Mouse (Mus musculus) midbrain, postnatal 0 days (tissue): ENCODE measurements around the gene Mchr1. TPM values are rescaled to one million over a fixed set of nuclear protein-coding genes. Genes with fewer than 3 reads are reported as not detected.
A peak's percentile ranks its signal among the peaks of the same experiment; 100 is the strongest.

ENCODE experiments used
- ATAC-seq: fragments of 200-750 bp; cut with Nextera tagmentation; 2 replicates; pipeline ENCODE4 v1.8.0; 2017; ENCODE audit warnings: moderate number of reproducible peaks, mild to moderate bottlenecking, moderate TSS enrichment, moderate library complexity; ENCODE audit not compliant: low FRiP score
- DNase-seq: peaks from one replicate; pipeline ENCODE4 v3.0.0-alpha.2; 2015; ENCODE audit warnings: low spot score
- H3K27ac ChIP-seq: fragments of 300-500 bp; sonication (generic); 2 replicates; pipeline ENCODE4 v1.5.1; 2014; ENCODE audit warnings: low read depth, mild to moderate bottlenecking, low read length, mixed read lengths
- H3K27me3 ChIP-seq: fragments of 300-500 bp; sonication (generic); 2 replicates; pipeline ENCODE4 v1.6.1; 2014; ENCODE audit warnings: low read length, control low read depth, mixed read lengths; ENCODE audit not compliant: insufficient read depth
- H3K36me3 ChIP-seq: fragments of 300-500 bp; sonication (generic); 2 replicates; pipeline ENCODE4 v1.6.1; 2014; ENCODE audit warnings: low read length, control low read depth, mixed read lengths; ENCODE audit not compliant: insufficient read depth
- H3K4me1 ChIP-seq: fragments of 300-500 bp; sonication (generic); 2 replicates; pipeline ENCODE4 v1.6.1; 2014; ENCODE audit warnings: mild to moderate bottlenecking, control low read depth, antibody characterized with exemption, low read length, mixed read lengths; ENCODE audit not compliant: insufficient read depth
- H3K4me2 ChIP-seq: fragments of 300-500 bp; sonication (generic); 2 replicates; pipeline ENCODE4 v1.6.1; 2014; ENCODE audit warnings: low read depth, mild to moderate bottlenecking, low read length, mixed read lengths; ENCODE audit not compliant: poor library complexity, severe bottlenecking
- H3K4me3 ChIP-seq: fragments of 300-500 bp; sonication (generic); 2 replicates; pipeline ENCODE4 v1.5.1; 2014; ENCODE audit warnings: low read depth, mild to moderate bottlenecking, low read length, moderate library complexity
- H3K9ac ChIP-seq: fragments of 300-500 bp; sonication (generic); replicated peaks from 2 replicates; pipeline ENCODE4 v1.6.1; 2014; ENCODE audit warnings: mild to moderate bottlenecking, low read length, moderate library complexity, mixed read lengths; ENCODE audit not compliant: poor library complexity, severe bottlenecking
- H3K9me3 ChIP-seq: fragments of 300-500 bp; sonication (generic); 2 replicates; pipeline ENCODE4 v1.6.1; 2016; ENCODE audit warnings: low read length, control low read depth
- CTCF ChIP-seq: IDR thresholded peaks from 2 replicates; pipeline ENCODE4 v1.5.1; 2016; ENCODE audit warnings: antibody characterized with exemption, mild to moderate bottlenecking
- WGBS: fragments of 180-500 bp; shearing (Covaris S2); extraction: QIAGEN DNeasy Blood & Tissue Kit; methylation state at CpG from one replicate; pipeline ENCODE4 v1.1.7; 2014; 5-methylcytosine and 5-hydroxymethylcytosine counted together
- polyA plus RNA-seq: library from polyadenylated mRNA; unstranded; fragments of >200 nt; fragmentation: Nextera tagmentation; extraction: Ambion mirVana; gene quantifications from 2 replicates; pipeline ENCODE4 v1.2.1, GENCODE M21; 2015
- total RNA-seq: library from RNA; depleted of rRNA; stranded (reverse); fragments of >200 nt; gene quantifications from 2 replicates; pipeline ENCODE4 v1.2.3, GENCODE M21; 2014

The Mchr1 gene
- total and polyA plus RNA-seq, 2 experiments from 2014 or later = 9.3 to 17.2 TPM

- no peak for ATAC-seq
- Histone ChIP-seq H3K9ac (no peak overlapping the region), H3K4me3 (no peak overlapping the region)
These were observed 18.9 kb downstream of the Mchr1 start for GRCm38 (mm10) chr15:81254113-81254640.

GRCm38 (mm10) chr15:81255063-81255462 is 19.8 kb downstream of the Mchr1 start:
- WGBS = 20% methylated on average over 6 of the region's 6 CpGs
- H3K9me3 ChIP-seq = no peaks in the 10 kb centered on the region
- H3K9ac ChIP-seq = no peak overlapping the region
- no peak for ATAC-seq
- peaks cover 4% of the 10 kb centered on the region; the same call in 1 of the 2 replicates for H3K4me1 ChIP-seq
- H3K36me3 ChIP-seq = no peaks in the 10 kb centered on the region
- DNase-seq = peak; percentile 76
- H3K4me3 ChIP-seq = no peak overlapping the region
- no peaks in the 10 kb centered on the region for H3K27me3 ChIP-seq
- H3K27ac ChIP-seq = peak overlapping the region; percentile 67; the same call in 1 of the 2 replicates
- TF ChIP-seq CTCF = no peak
- H3K4me2 ChIP-seq = no peak overlapping the region

More at GRCm38 (mm10) chr15:81254113-81254640, 18.9 kb downstream of the Mchr1 start:
- no peak for TF ChIP-seq CTCF
- H3K4me2 ChIP-seq = no peak overlapping the region
- 59% methylated on average over 8 of the region's 8 CpGs for WGBS
- H3K27ac ChIP-seq = no peak overlapping the region
- H3K4me1 ChIP-seq = peaks cover 4% of the 10 kb centered on the region; the same call in 1 of the 2 replicates
- no peaks in the 10 kb centered on the region for H3K36me3 ChIP-seq
- H3K27me3 ChIP-seq = no peaks in the 10 kb centered on the region
- no peaks in the 10 kb centered on the region for H3K9me3 ChIP-seq
- DNase-seq = no peak

GRCm38 (mm10) chr15:81258296-81258695 is 23.0 kb downstream of the Mchr1 start:
- TF ChIP-seq CTCF = no peak
- ATAC-seq = no peak
- Histone ChIP-seq H3K36me3 (no peaks in the 10 kb centered on the region), H3K9ac (no peak overlapping the region), H3K4me1 (peaks cover 4% of the 10 kb centered on the region; the same call in 1 of the 2 replicates), H3K4me3 (no peak overlapping the region), H3K9me3 (no peaks in the 10 kb centered on the region), H3K27me3 (no peaks in the 10 kb centered on the region), H3K4me2 (no peak overlapping the region), H3K27ac (no peak overlapping the region)
- DNase-seq = no peak
- 37% methylated on average over 9 of the region's 9 CpGs for WGBS

- Histone ChIP-seq H3K4me3 (no peak overlapping the region), H3K27me3 (no peaks in the 10 kb centered on the region), H3K9ac (no peak overlapping the region), H3K9me3 (no peaks in the 10 kb centered on the region), H3K4me1 (peaks cover 4% of the 10 kb centered on the region; the same call in 1 of the 2 replicates), H3K36me3 (no peaks in the 10 kb centered on the region), H3K4me2 (no peak overlapping the region), H3K27ac (no peak overlapping the region)
- no peak for TF ChIP-seq CTCF
- 93% methylated on average over 5 of the region's 5 CpGs for WGBS
- no peak for DNase-seq
- no peak for ATAC-seq
These were observed 24.0 kb downstream of the Mchr1 start for GRCm38 (mm10) chr15:81259304-81259703.

GRCm38 (mm10) chr15:81260208-81260607 is 24.9 kb downstream of the Mchr1 start:
- peaks cover 2% of the 10 kb centered on the region; the same call in 1 of the 2 replicates for H3K4me1 ChIP-seq
- no peak for ATAC-seq
- no peaks in the 10 kb centered on the region for H3K36me3 ChIP-seq
- TF ChIP-seq CTCF = no peak
- DNase-seq = no peak
- no peak overlapping the region for H3K9ac ChIP-seq
- no peak overlapping the region for H3K4me2 ChIP-seq
- H3K27me3 ChIP-seq = no peaks in the 10 kb centered on the region
- WGBS = 92% methylated on average over 9 of the region's 9 CpGs
- no peaks in the 10 kb centered on the region for H3K9me3 ChIP-seq
- no peak overlapping the region for H3K4me3 ChIP-seq
- no peak overlapping the region for H3K27ac ChIP-seq

- Histone ChIP-seq H3K9ac (no peak overlapping the region), H3K9me3 (no peaks in the 10 kb centered on the region), H3K27me3 (no peaks in the 10 kb centered on the region), H3K4me1 (no peaks in the 10 kb centered on the region; the same call in 1 of the 2 replicates), H3K4me2 (no peak overlapping the region), H3K4me3 (no peak overlapping the region), H3K27ac (0 out of 2 replicates have a peak overlapping the region, but pooled peaks have one; percentile 14), H3K36me3 (no peaks in the 10 kb centered on the region)
- TF ChIP-seq CTCF = no peak
- 37% methylated on average over 16 of the region's 16 CpGs for WGBS
- DNase-seq (peak; percentile 64), ATAC-seq (no peak)
These were observed 29.2 kb downstream of the Mchr1 start for GRCm38 (mm10) chr15:81264392-81265095.
